Mouse (Mus musculus) cerebellum, adult 2 months (tissue): ENCODE measurements around the gene Ncln.
"Not testable (repeated sequence)": the region's sequence is repeated elsewhere in the genome, so short reads cannot be mapped to it uniquely, and the experiment has no call there.

Experiments
- CTCF ChIP-seq: fragments of 200-500 bp; IDR thresholded peaks from 2 replicates; pipeline ENCODE4 v1.5.1; 2011; ENCODE audit warnings: low read depth, mild to moderate bottlenecking, control low read depth, low read length, moderate library complexity, borderline replicate concordance; ENCODE audit not compliant: insufficient read depth
- POLR2A ChIP-seq: fragments of 200-500 bp; IDR thresholded peaks from 2 replicates; pipeline ENCODE4 v1.6.1; 2011; ENCODE audit warnings: low read length, control low read depth, borderline replicate concordance; ENCODE audit not compliant: insufficient read depth

DNA sequence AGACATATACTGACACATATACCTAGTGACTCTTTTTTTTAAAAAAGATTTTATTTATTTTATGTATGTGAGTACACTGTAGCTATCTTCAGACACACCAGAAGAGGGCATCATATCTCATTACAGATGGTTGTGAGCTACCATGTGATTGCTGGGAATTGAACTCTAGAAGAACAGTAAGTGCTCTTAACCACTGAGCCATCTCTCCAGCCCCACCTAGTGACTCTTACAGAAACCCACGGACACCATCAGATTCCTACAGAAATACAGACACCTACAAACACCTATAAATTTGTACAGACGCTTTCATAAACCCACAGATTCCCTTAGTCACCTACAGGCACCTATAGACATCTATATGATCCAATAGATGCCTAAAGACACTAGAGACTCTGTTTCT, 50.7 kb downstream of the Ncln start:
- TF ChIP-seq POLR2A, CTCF: not testable (repeated sequence)
